Mouse (Mus musculus): ENCODE results near the gene Phldb1.

DNA sequence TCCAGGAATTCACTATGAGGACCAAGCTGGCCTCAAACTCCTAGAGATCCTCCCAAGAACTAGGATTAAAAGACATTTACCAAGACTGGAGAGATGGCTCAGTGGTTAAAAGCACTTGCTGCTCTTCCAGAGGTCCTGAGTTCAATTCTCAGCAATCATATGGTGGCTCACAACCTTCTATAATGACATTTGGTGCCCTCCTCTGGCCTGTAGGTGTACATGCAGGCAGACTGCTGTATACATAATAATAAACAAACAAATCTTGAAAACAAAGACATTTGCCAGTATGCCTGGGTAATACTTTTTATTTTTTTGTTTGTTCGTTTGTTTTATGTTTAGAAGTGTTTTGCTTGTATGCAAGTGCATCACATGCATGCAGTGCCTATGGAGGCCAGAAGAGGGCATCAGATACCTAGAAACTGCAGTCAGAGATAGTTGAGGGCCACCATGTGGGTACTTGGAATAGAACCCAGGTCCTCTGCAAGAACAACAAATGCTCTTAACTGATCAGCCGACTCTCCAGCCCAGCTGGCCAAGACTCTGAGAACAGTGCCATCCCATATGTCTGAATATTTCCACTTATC is 56.6 kb downstream of the Phldb1 start:
- TF ChIP-seq POLR2A (IDR thresholded peaks at IDR 0.05; ENCODE audit: control insufficient read depth, low read depth, low read length) = no peak
- TF ChIP-seq CTCF (IDR thresholded peaks at IDR 0.05; ENCODE audit: control insufficient read depth, insufficient read depth, insufficient replicate concordance, low read depth, low read length) = no peak

Measured in testis, adult 2 months (tissue).